Mouse (Mus musculus) activated CD4-positive, CD25-positive, alpha-beta regulatory T cell, adult 4 months (primary cell): ENCODE data around the gene Adgrl1. TPM values are rescaled to one million over a fixed set of nuclear protein-coding genes. Genes with fewer than 3 reads are reported as not detected.

Experiments used
- polyA plus RNA-seq, 2 experiments: library from polyadenylated mRNA; unstranded; fragments of 100-300 nt; shearing (Covaris generic); gene quantifications; one replicate each; pipeline ENCODE4 v1.2.1; 2017

The Adgrl1 gene
- polyA plus RNA-seq, 2 experiments from 2014 or later: 9.3 to 11.0 TPM

Other genes with a start within 250 kb of the Adgrl1 start
- 10 to 100 TPM; 21.5 to 26.8 TPM for gene Gipc1, start 247.4 kb upstream of the Adgrl1 start, polyA plus RNA-seq
- 1 to 10 TPM in 1 of 2 experiments, under 1 TPM in 1; 0.93 to 1.1 TPM for gene Ptger1, start 233.4 kb upstream of the Adgrl1 start, polyA plus RNA-seq
- gene Pkn1, start 200.9 kb upstream of the Adgrl1 start, polyA plus RNA-seq: 10 to 100 TPM; 13.7 to 26.9 TPM
- 100 to 1,000 TPM; 164 to 195 TPM for gene Ddx39, start 184.9 kb upstream of the Adgrl1 start, polyA plus RNA-seq
- gene Adgre5, start 158.8 kb upstream of the Adgrl1 start, polyA plus RNA-seq: 100 to 1,000 TPM; 167 to 170 TPM
- gene Gm10644, start 55.1 kb downstream of the Adgrl1 start, polyA plus RNA-seq: under 1 TPM; 0.24 to 0.66 TPM
- gene Asf1b, start 55.4 kb downstream of the Adgrl1 start, polyA plus RNA-seq: 10 to 100 TPM; 69.0 to 76.6 TPM
- gene Prkaca, start 72.9 kb downstream of the Adgrl1 start, polyA plus RNA-seq: 10 to 100 TPM; 18.9 to 22.0 TPM
- 1 to 10 TPM; 5.5 to 5.9 TPM for gene Samd1, start 97.6 kb downstream of the Adgrl1 start, polyA plus RNA-seq
- under 1 TPM in 1 of 2 experiments, not detected in 1; 0.95 TPM for gene 1700067K01Rik, start 101.4 kb downstream of the Adgrl1 start, polyA plus RNA-seq
- gene 2210011C24Rik, start 112.1 kb downstream of the Adgrl1 start, polyA plus RNA-seq: 1 to 10 TPM in 1 of 2 experiments, under 1 TPM in 1; 0.83 to 1.1 TPM
- gene Palm3, start 121.4 kb downstream of the Adgrl1 start, polyA plus RNA-seq: 1 to 10 TPM; 1.1 to 2.4 TPM
- 100 to 1,000 TPM; 185 to 292 TPM for gene Il27ra, start 142.5 kb downstream of the Adgrl1 start, polyA plus RNA-seq
- gene Rln3, start 144.9 kb downstream of the Adgrl1 start, polyA plus RNA-seq: 10 to 100 TPM; 44.3 to 60.9 TPM
- gene Gm10643, start 165.0 kb downstream of the Adgrl1 start, polyA plus RNA-seq: 1 to 10 TPM in 1 of 2 experiments, under 1 TPM in 1; 0.98 to 1.2 TPM
- gene Rfx1, start 166.7 kb downstream of the Adgrl1 start, polyA plus RNA-seq: 10 to 100 TPM; 11.9 to 12.6 TPM
- gene Dcaf15, start 204.7 kb downstream of the Adgrl1 start, polyA plus RNA-seq: 10 to 100 TPM; 13.9 to 15.9 TPM
- 1 to 10 TPM; 8.2 to 9.0 TPM for gene Podnl1, start 225.9 kb downstream of the Adgrl1 start, polyA plus RNA-seq
- 10 to 100 TPM; 14.9 to 16.0 TPM for gene Cc2d1a, start 247.8 kb downstream of the Adgrl1 start, polyA plus RNA-seq
- gene 4930432K21Rik, start 247.9 kb downstream of the Adgrl1 start, polyA plus RNA-seq: 1 to 10 TPM in 1 of 2 experiments, under 1 TPM in 1; 0.40 to 1.2 TPM